Mouse (Mus musculus): ENCODE results near the gene Thsd7b.

DNA sequence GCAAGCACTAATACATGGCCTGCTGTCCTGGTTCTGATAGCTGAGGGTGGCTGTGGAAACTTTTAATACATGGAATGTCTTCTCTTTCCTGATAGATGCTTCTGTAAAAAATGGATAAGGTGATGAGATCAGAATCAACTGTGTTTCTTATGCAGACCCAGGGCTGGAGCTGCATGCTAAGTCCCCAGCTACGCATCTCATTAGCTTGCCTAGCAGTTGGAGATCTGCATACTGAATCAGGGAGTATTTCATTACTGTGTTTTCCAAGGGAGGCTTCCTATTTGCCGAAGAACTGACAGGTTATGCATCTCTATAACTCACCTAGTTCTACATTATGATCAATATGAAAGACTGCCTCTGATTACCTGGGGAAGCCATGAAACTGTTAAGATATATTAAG lies 84.3 kb downstream of the Thsd7b start:
- TF ChIP-seq CTCF (IDR thresholded peaks at IDR 0.05; ENCODE audit: control insufficient read depth, insufficient read depth, insufficient read length) (no peak), USF1 (IDR thresholded peaks at IDR 0.05; ENCODE audit: low read depth) (no peak), MYOD1 (IDR thresholded peaks at IDR 0.05; ENCODE audit: control insufficient read depth, insufficient read length, low read depth) (no peak), MYOG (IDR thresholded peaks at IDR 0.05; ENCODE audit: control insufficient read depth, extremely low read depth, insufficient read length) (no peak), MAX (IDR thresholded peaks at IDR 0.05) (no peak), FOSL1 (IDR thresholded peaks at IDR 0.05; ENCODE audit: insufficient read depth, low read length, poor library complexity, severe bottlenecking) (no peak), CEBPB (IDR thresholded peaks at IDR 0.05; ENCODE audit: low read depth) (no peak)

Measured in C2C12 (cell line).